Mouse (Mus musculus) ES-Bruce4 (cell line): ENCODE results near the gene Kat6b.

Experiments used
- CTCF ChIP-seq: IDR thresholded peaks from one replicate; pipeline ENCODE4 v1.8.1; 2011; ENCODE audit warnings: low read depth, low read length
- POLR2A ChIP-seq: IDR thresholded peaks from one replicate; pipeline ENCODE4 v1.8.1; 2011; ENCODE audit warnings: low read length; ENCODE audit not compliant: insufficient read depth

- TF ChIP-seq CTCF (no peak), POLR2A (no peak)
These were observed 126.5 kb downstream of the Kat6b start for GRCm38 (mm10) chr14:21607686-21608085.
